Mouse (Mus musculus) lung, embryonic 16.5 days (tissue): ENCODE results near the gene Rex1bd. TPM values are rescaled to one million over a fixed set of nuclear protein-coding genes. Genes with fewer than 3 reads are reported as not detected.
A peak's percentile ranks its signal among the peaks of the same experiment; 100 is the strongest.
"Not testable (repeated sequence)": the region's sequence is repeated elsewhere in the genome, so short reads cannot be mapped to it uniquely, and the experiment has no call there.

Experiments
- ATAC-seq: fragments of 200-750 bp; cut with Nextera tagmentation; 2 replicates; pipeline ENCODE4 v1.8.0; 2017; ENCODE audit warnings: low read depth, mild to moderate bottlenecking, moderate library complexity
- H3K27ac ChIP-seq: fragments of 300-500 bp; sonication (generic); 2 replicates; pipeline ENCODE4 v1.5.1; 2014; ENCODE audit warnings: mild to moderate bottlenecking, control low read depth, low read length
- H3K27me3 ChIP-seq: fragments of 300-500 bp; sonication (generic); 2 replicates; pipeline ENCODE4 v1.6.1; 2014; ENCODE audit warnings: low read depth, low read length, mixed read lengths; ENCODE audit not compliant: control insufficient read depth, insufficient read depth
- H3K36me3 ChIP-seq: fragments of 300-500 bp; sonication (generic); 2 replicates; pipeline ENCODE4 v1.6.1; 2014; ENCODE audit warnings: low read length; ENCODE audit not compliant: control insufficient read depth, insufficient read depth
- H3K4me1 ChIP-seq: fragments of 300-500 bp; sonication (generic); replicated peaks from 2 replicates; pipeline ENCODE4 v1.6.1; 2014; ENCODE audit warnings: low read length, mixed read lengths; ENCODE audit not compliant: control insufficient read depth, insufficient read depth
- H3K4me2 ChIP-seq: fragments of 300-500 bp; sonication (generic); 2 replicates; pipeline ENCODE4 v1.6.1; 2014; ENCODE audit warnings: low read depth, low read length, control low read depth
- H3K4me3 ChIP-seq: fragments of 300-500 bp; sonication (generic); 2 replicates; pipeline ENCODE4 v1.5.1; 2014; ENCODE audit warnings: mild to moderate bottlenecking, low read length, control low read depth
- H3K9ac ChIP-seq: fragments of 300-500 bp; sonication (generic); 2 replicates; pipeline ENCODE4 v1.6.1; 2014; ENCODE audit warnings: low read length, control low read depth
- H3K9me3 ChIP-seq: fragments of 300-500 bp; sonication (generic); 2 replicates; pipeline ENCODE4 v1.6.1; 2016; ENCODE audit warnings: low read length; ENCODE audit not compliant: control insufficient read depth
- WGBS: fragments of 180-500 bp; shearing (Covaris S2); extraction: QIAGEN DNeasy Blood & Tissue Kit; methylation state at CpG from one replicate; pipeline ENCODE4 v1.1.7; 2014; 5-methylcytosine and 5-hydroxymethylcytosine counted together
- polyA plus RNA-seq: library from polyadenylated mRNA; unstranded; fragments of >200 nt; fragmentation: Nextera tagmentation; extraction: Ambion mirVana; gene quantifications from 2 replicates; pipeline ENCODE4 v1.2.1, GENCODE M21; 2015

Rex1bd gene
- polyA plus RNA-seq, 1 experiment from 2014 or later: 125 TPM

DNA sequence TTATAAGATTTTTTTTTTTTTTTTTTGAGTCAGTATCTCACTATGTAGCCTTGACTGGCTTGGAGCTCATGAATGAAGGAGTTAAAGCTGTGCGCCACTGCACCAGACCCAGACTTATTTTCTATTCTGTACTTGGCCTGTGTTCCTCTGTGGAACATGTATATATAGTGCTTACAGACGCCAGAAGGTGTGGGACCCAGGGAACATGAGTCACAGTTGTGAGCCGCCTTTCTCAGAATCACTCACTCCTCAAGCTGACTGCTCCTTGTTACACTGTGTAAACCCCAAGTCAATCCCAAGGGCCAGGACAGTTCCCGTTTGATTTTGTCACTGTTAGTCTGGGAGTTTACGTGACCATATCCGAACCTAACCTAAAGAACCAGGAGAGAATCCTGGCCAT lies 12.5 kb upstream of the Rex1bd start:
- ATAC-seq: no peak
- no peaks in the 10 kb centered on the region for H3K9me3 ChIP-seq
- H3K9ac ChIP-seq: no peak overlapping the region
- no peaks in the 10 kb centered on the region for H3K27me3 ChIP-seq
- H3K36me3 ChIP-seq: peaks cover 13% of the 10 kb centered on the region
- no peak overlapping the region for H3K4me3 ChIP-seq
- H3K4me1 ChIP-seq: peaks cover 6% of the 10 kb centered on the region
- no peak overlapping the region for H3K27ac ChIP-seq
- WGBS: 82% methylated on average over 6 of the region's 6 CpGs
- no peak overlapping the region for H3K4me2 ChIP-seq

DNA sequence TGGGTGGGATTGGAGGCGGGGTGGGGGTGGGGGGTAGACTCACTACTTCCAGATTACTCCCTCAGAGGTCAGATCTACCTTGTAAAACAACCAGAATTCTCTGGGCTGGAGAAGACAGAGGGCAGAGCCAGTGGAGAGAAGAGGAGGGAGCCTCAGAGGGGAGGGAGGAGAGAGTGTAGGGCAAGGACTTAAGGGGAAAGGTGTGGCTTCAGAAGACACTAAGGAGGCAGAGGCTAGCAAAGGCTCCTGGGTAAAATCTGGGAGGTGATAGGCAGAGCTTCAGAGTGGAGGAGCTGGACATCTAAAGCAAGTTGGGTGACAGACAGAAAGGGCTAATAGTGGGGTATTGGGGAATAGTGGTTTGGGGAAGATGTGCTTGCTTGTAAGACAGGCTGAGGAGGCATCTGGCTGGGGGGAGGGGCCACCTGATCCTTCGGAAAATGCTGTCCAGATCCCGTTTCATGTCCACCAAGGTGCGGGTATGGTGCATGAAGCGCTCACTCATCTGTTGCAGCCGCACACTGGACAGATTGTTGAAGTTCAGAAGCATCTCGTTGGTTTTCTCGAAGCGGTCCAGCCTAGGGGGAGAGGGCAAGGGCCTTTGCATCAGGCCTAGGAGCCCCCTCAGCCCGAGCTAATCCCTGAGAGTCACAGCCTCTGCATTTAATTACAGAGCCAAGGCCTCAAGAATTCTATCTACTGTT lies 11.5 kb upstream of the Rex1bd start:
- peaks cover 12% of the 10 kb centered on the region for H3K4me1 ChIP-seq
- H3K27me3 ChIP-seq: no peaks in the 10 kb centered on the region
- ATAC-seq: no peak
- 79% methylated on average over 10 of the region's 10 CpGs for WGBS
- H3K36me3 ChIP-seq: peaks cover 15% of the 10 kb centered on the region
- no peak overlapping the region for H3K4me2 ChIP-seq
- no peak overlapping the region for H3K4me3 ChIP-seq
- H3K9ac ChIP-seq: no peak overlapping the region
- no peak overlapping the region for H3K27ac ChIP-seq
- H3K9me3 ChIP-seq: no peaks in the 10 kb centered on the region

DNA sequence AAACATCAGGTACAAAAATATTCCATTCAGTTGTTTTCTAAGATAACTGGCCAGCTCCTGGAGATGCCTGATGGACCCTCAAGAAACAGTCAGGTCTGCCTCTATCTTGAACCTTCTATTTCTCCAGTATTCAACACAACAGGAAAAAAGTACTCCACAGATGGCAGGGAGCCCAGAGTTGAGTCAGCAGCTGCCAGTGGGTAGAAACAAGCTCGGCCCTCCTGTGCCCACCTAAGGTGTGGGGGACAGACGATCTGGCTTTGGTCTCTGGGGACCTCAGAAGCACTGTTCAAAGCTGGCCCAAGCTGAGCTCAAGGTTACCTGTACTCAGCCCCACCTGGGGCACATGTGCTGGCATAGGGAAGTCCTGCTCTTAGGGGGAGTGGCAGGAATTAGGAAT lies 6.9 kb upstream of the Rex1bd start:
- no peaks in the 10 kb centered on the region for H3K27me3 ChIP-seq
- no peak for ATAC-seq
- no peak overlapping the region for H3K4me3 ChIP-seq
- H3K9ac ChIP-seq: no peak overlapping the region
- H3K36me3 ChIP-seq: peaks cover 13% of the 10 kb centered on the region
- no peak overlapping the region; the same call in none of the 2 replicates for H3K27ac ChIP-seq
- H3K9me3 ChIP-seq: no peaks in the 10 kb centered on the region
- no peak overlapping the region for H3K4me2 ChIP-seq
- peaks cover 24% of the 10 kb centered on the region for H3K4me1 ChIP-seq
- WGBS: 44% methylated on average over 2 of the region's 2 CpGs

DNA sequence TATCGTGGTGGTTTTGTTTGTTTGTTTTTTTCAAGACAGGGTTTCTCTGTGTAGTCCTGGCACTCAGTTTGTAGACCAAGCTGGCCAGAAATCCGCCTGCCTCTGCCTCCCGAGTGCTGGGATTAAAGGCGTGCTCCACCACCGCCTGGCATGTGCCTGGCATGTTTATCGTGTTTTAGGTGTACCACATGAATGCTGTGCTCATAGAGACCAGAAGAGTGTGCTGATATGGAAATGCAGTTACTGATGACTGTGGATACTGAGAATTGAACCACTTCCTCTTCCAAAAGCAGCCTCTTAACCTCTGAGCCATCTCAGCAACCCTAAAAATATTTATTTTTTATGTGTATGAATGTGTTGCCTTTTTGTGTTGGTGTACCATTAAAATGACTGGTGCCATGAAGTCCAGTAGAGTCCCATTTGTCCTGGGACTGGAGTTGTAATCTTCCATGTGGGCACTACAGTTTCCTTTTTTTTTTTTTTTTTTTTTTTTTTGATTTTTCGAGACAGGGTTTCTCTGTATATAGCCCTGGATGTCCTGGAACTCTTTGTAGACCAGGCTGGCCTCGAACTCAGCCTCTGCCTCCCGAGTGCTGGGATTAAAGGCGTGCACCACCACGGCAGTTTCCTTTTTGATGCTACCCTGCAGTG lies 5.8 kb upstream of the Rex1bd start:
- ATAC-seq: no peak
- 88% methylated on average over 11 of the region's 11 CpGs for WGBS
- Histone ChIP-seq H3K36me3 (peaks cover 20% of the 10 kb centered on the region), H3K4me3 (no peak overlapping the region), H3K4me1 (peaks cover 24% of the 10 kb centered on the region), H3K4me2 (no peak overlapping the region), H3K27ac (no peak overlapping the region), H3K9me3 (no peaks in the 10 kb centered on the region), H3K27me3 (no peaks in the 10 kb centered on the region), H3K9ac (no peak overlapping the region; the same call in 1 of the 2 replicates)

DNA sequence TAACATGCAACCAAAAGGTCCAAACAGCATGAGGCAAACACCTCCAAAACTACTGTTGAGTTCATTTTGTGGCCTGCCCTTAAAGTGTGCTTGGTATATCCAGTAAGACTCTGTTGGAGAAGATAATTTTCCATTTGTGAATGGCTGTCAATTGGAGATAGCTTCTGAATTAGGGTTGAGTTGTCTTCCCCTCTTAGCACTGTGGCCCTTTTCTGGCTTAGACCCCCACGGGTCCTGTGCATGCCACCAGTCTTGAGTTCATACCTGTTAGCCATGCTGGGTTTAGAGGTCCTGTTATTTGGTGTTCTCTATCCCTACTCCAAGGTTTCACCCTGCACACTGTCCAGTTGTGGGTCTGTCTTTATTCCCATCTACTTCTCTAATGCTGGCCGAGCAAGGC lies 5.2 kb upstream of the Rex1bd start:
- Histone ChIP-seq H3K4me2 (no peak overlapping the region), H3K27ac (no peak overlapping the region), H3K36me3 (peaks cover 20% of the 10 kb centered on the region), H3K9me3 (no peaks in the 10 kb centered on the region), H3K27me3 (no peaks in the 10 kb centered on the region), H3K4me3 (no peak overlapping the region), H3K9ac (no peak overlapping the region), H3K4me1 (peaks cover 24% of the 10 kb centered on the region)
- WGBS: 91% methylated on average over 2 of the region's 2 CpGs
- no peak for ATAC-seq

DNA sequence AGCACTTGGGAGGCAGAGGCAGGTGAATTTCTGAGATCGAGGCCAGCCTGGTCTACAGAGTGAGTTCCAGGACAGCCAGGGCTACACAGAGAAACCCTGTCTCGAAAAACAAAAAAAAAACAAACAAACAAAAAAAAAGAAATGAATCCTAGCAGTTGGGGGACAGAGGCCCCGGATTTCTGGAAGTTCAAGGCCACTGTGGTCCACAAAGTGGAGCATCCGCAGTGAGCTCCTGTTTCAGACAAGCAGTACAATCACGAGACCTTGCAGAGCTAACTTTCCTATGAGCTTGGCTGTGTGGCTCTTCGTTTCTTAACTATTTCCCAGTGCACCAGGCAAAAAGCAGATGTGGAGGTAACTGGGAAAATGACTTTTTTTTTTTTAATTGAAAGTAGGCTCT lies 4.6 kb upstream of the Rex1bd start:
- H3K27me3 ChIP-seq, ATAC-seq, H3K9me3 ChIP-seq: not testable (repeated sequence)
- peak overlapping the region; percentile 96 for H3K4me3 ChIP-seq
- H3K4me1 ChIP-seq: peaks cover 24% of the 10 kb centered on the region
- peak overlapping the region; percentile 97 for H3K4me2 ChIP-seq
- peak overlapping the region; percentile 20; the same call in 1 of the 2 replicates for H3K27ac ChIP-seq
- WGBS: 73% methylated on average over 6 of the region's 6 CpGs
- H3K9ac ChIP-seq: peak overlapping the region; percentile 97
- peaks cover 15% of the 10 kb centered on the region for H3K36me3 ChIP-seq

DNA sequence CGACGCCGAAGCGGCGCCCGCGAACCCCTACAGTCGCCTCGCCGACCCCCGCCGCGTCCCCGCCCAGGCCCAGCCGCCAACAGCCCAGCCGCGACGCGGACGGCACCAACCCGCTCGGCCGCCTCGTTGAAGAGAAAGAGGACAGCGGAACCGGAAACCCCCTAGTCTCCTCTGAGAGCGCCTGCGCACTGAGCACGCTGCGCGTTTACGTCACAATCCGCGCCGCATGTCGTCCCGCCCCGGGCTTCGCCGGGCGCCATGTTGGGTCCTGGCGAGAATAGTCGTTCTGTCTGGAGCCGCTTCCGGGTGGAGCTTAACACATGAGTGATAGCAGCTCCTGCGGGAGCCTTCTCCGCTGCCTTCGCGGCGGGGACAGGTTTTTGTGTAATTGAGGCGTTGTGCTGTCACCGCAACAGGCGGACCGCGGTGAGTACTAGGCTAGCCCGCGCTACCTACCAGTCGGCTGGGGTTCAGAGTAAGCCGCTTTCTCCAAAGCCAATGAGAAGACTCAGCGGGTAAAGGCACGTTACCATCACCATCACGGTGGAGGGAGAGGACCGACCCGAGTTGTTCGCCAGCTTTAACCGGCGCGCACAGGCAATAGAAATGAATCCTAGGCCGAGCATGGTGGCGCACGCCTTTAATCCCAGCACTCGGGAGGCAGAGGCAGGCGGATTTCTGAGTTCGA lies 3.8 kb upstream of the Rex1bd start, which contains the start of gene Uba52:
TSS of gene Uba52 (minus strand) at position 574 of the 688 bp plus-strand sequence.
- Histone ChIP-seq H3K36me3 (peaks cover 15% of the 10 kb centered on the region), H3K4me2 (peak within 1 kb of the TSS; percentile 97), H3K4me1 (peaks cover 31% of the 10 kb centered on the region), H3K27ac (peak within 1 kb of the TSS; percentile 94), H3K4me3 (peak within 1 kb of the TSS; percentile 96), H3K27me3 (no peaks in the 10 kb centered on the region), H3K9me3 (no peaks in the 10 kb centered on the region), H3K9ac (peak within 1 kb of the TSS; percentile 97)
- WGBS: 1% methylated on average over 72 of the region's 74 CpGs
- peak; percentile 86 for ATAC-seq

DNA sequence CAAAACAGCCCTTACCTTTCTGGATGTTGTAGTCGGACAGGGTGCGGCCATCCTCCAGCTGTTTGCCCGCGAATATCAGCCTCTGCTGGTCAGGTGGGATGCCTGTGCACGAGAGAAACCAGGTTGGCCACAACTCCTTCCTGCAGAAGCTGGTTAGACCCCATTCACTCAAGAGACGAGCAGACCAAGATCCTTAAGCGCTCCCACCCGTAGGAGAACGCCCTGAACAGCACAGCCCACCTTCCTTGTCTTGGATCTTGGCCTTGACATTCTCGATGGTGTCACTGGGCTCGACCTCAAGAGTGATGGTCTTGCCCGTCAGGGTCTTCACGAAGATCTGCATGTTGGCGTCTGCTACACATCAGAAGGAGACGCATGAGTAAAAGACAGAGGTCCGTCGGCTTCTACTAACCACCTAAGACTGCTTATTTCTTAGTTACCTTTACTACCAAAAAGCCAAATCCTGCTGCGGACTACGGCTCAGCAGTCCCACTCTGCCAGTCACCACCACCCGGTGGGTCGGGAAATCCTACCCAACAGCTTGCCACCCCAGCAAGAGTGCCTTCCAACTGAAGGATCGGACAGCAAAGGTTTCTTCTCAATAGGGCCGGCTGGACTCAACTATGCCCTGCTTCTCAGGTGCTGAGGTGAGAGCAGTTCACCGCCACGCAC lies 2.9 kb upstream of the Rex1bd start:
- Histone ChIP-seq H3K4me2 (peak overlapping the region; percentile 97), H3K27me3 (no peaks in the 10 kb centered on the region), H3K9me3 (no peaks in the 10 kb centered on the region), H3K9ac (peak overlapping the region; percentile 97), H3K36me3 (peaks cover 19% of the 10 kb centered on the region), H3K4me1 (peaks cover 40% of the 10 kb centered on the region), H3K4me3 (peak overlapping the region; percentile 96), H3K27ac (peak overlapping the region; percentile 94)
- 5% methylated on average over 25 of the region's 25 CpGs for WGBS
- ATAC-seq: no peak

DNA sequence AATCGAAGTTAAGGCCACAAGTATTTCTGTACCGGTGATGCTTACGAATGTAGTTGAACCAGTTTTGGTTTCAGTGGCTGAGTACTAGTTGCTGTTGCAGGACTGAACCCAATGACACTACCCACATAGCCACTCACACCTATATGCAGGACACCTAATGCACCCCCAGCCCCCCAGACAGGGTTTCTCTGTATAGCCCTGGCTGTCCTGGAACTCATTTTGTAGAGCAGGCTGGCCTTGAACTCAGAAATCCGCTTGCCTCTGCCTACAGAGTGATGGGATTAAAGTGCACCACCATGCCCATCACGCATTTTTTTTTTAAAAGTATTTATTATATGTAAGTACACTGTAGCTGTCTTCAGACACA lies 458 bp upstream of the Rex1bd start:
- H3K4me3 ChIP-seq: peak overlapping the region; percentile 78
- ATAC-seq: no peak
- H3K4me2 ChIP-seq: peak overlapping the region; percentile 88
- H3K9ac ChIP-seq: no peak overlapping the region
- WGBS: 52% methylated on average over 5 of the region's 5 CpGs
- peaks cover 47% of the 10 kb centered on the region for H3K4me1 ChIP-seq
- no peak overlapping the region for H3K27ac ChIP-seq
- H3K36me3 ChIP-seq: peaks cover 18% of the 10 kb centered on the region
- peaks cover 6% of the 10 kb centered on the region; the same call in 1 of the 2 replicates for H3K27me3 ChIP-seq
- no peaks in the 10 kb centered on the region for H3K9me3 ChIP-seq
